Mouse (Mus musculus) kidney, adult 10 weeks (tissue): ENCODE measurements around the gene Vmn1r204. TPM values are rescaled to one million over a fixed set of nuclear protein-coding genes. Genes with fewer than 3 reads are reported as not detected.

Source experiments
- polyA plus RNA-seq: library from polyadenylated mRNA; stranded (reverse); fragments of 350-450 nt; fragmentation: Illumina TruSeq; extraction: RNeasy Lipid Tissue Mini Kit (QIAGEN cat#74804); gene quantifications from one replicate; pipeline ENCODE4 v1.2.3, GENCODE M21; 2014; ENCODE audit warnings: low read depth, low replicate concordance

Gene Vmn1r204
- not detected for polyA plus RNA-seq

GRCm38 (mm10) chr13:22552898-22553297 lies at the start of gene Vmn1r204:
Gene Vmn1r204, plus strand, starts transcription at chr13:22553198.

GRCm38 (mm10) chr13:22505281-22505680 lies 47.7 kb upstream of the Vmn1r204 start, which contains the start of gene Vmn1r202:
Gene Vmn1r202, minus strand, starts transcription at chr13:22505381.

GRCm38 (mm10) chr13:22517814-22518213 lies 35.2 kb upstream of the Vmn1r204 start, which contains the start of gene Vmn1r203:
Gene Vmn1r203, plus strand, starts transcription at chr13:22518114.

GRCm38 (mm10) chr13:22592900-22593299 lies 39.9 kb downstream of the Vmn1r204 start, which contains the start of gene Vmn1r205:
Gene Vmn1r205, minus strand, starts transcription at chr13:22593000.

Other genes with a start within 250 kb of the Vmn1r204 start
- gene Vmn1r197, start 228.6 kb upstream of the Vmn1r204 start, polyA plus RNA-seq: not detected
- not detected for gene Vmn1r198, start 202.8 kb upstream of the Vmn1r204 start, polyA plus RNA-seq
- not detected for gene Vmn1r199, start 173.4 kb upstream of the Vmn1r204 start, polyA plus RNA-seq
- gene Vmn1r200, start 162.8 kb upstream of the Vmn1r204 start, polyA plus RNA-seq: not detected
- gene Vmn1r201, start 81.3 kb upstream of the Vmn1r204 start, polyA plus RNA-seq: not detected
- not detected for gene Vmn1r202, start 47.8 kb upstream of the Vmn1r204 start, polyA plus RNA-seq
- gene Vmn1r203, start 35.1 kb upstream of the Vmn1r204 start, polyA plus RNA-seq: not detected
- not detected for gene Vmn1r205, start 39.8 kb downstream of the Vmn1r204 start, polyA plus RNA-seq
- not detected for gene Vmn1r206, start 71.1 kb downstream of the Vmn1r204 start, polyA plus RNA-seq
- not detected for gene Vmn1r207-ps, start 176.4 kb downstream of the Vmn1r204 start, polyA plus RNA-seq
- not detected for gene Vmn1r208, start 224.2 kb downstream of the Vmn1r204 start, polyA plus RNA-seq